Mouse (Mus musculus) B cell, adult 67 days (primary cell): ENCODE measurements around the gene Il1rapl1. TPM values are rescaled to one million over a fixed set of nuclear protein-coding genes. Genes with fewer than 3 reads are reported as not detected.

Experiments used
- total RNA-seq, 2 experiments: library from RNA; stranded (reverse); gene quantifications; 4 replicates each; pipeline ENCODE4 v1.2.4; 2023

Il1rapl1 gene
- not detected for total RNA-seq

GRCm38 (mm10) chrX:88115609-88116073 is at the start of gene Il1rapl1:
TSS of gene Il1rapl1 (minus strand) at chrX:88115645.

